11 mouse cellular contexts compared by ENCODE assay signal in the genomic region with DNA sequence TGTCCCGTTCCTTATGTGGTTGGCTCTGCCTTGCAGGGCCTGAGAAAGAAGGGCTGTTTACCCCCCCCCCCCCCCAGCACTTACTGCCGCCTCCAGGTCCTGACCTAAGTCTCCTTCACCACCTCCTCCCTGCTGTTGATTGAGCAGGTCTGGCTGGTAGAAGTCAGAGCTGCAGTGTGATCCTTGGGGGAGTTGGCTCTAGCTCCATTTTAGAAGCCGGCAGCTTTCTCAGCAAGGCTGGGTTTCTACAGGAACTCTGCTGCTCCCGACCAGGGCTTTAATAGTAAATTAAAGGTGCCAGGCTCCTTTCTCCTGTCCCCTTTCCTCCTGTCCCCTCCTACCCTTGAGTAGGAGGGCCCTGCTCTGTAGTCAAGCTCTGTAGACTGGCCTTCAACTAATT. TPM values are rescaled to one million over a fixed set of nuclear protein-coding genes. Genes with fewer than 3 reads are reported as not detected.
DNase-seq lines count a peak whose midpoint lies in the region; ATAC-seq and TF ChIP-seq lines count a peak whose summit lies in the region.
"Had no signal": no experiment of that assay in that cellular context is flagged by ENCODE, and none has a peak within 500 bp of the region (broad histone marks: within the 10 kb centered on the region; RNA-seq: fewer than 3 reads in every experiment).

No protein-coding gene starts in this region.

- DNase-seq in heart, postnatal 4 days, result no peak
- DNase-seq in left cerebral cortex, adult 2 months (ENCODE audit: extremely low spot score in 1 of 2, low spot score in 2 of 2), result no peak
- DNase-seq in left cerebral cortex, postnatal 14 days (ENCODE audit: low spot score in 2 of 2), result no peak
- peak; percentile 40 for DNase-seq in lung, postnatal 36 days
- DNase-seq in spleen, adult 12 weeks (ENCODE audit: low spot score), result no peak
- DNase-seq in layer of hippocampus, adult 9-10 months (ENCODE audit: low spot score), result no peak
- DNase-seq: adrenal gland, postnatal 36 days; right cerebral cortex, adult 18-20 months had no signal

- intact Hi-C loops in left cerebral cortex, adult 2 months (cut with DNase I), result no loop called here
- intact Hi-C loops in left cerebral cortex, postnatal 14 days (cut with DNase I), result no loop called here

- H3K27me3 ChIP-seq in heart, embryonic 14.5 days (ENCODE audit: control insufficient read depth, insufficient read depth, low read length), result no peaks in the 10 kb centered on the region
- H3K27me3 ChIP-seq in embryonic facial prominence, embryonic 15.5 days, result no peaks in the 10 kb centered on the region

- WGBS in heart, embryonic 14.5 days, result 23% methylated on average over 4 of the region's 4 CpGs
- WGBS in embryonic facial prominence, embryonic 15.5 days, result 24% methylated on average over 4 of the region's 4 CpGs

- peak overlapping the region in 1 of 2 experiments; percentile 28; a peak in 1 of 4 replicates for H3K27ac ChIP-seq in heart, embryonic 14.5 days (replicated peaks in 1 of 2; ENCODE audit: control insufficient read depth in 1 of 2, insufficient read depth in 1 of 2, low read depth in 2 of 2, low read length in 2 of 2)
- peak overlapping the region; percentile 50 for H3K27ac ChIP-seq in left cerebral cortex, adult 2 months
- H3K27ac ChIP-seq in embryonic facial prominence, embryonic 15.5 days (replicated peaks), result peak overlapping the region; percentile 36

- no peak overlapping the region for H3K4me3 ChIP-seq in heart, embryonic 14.5 days (ENCODE audit: control insufficient read depth in 1 of 2, insufficient read depth in 1 of 2, low read depth in 1 of 2, low read length in 2 of 2)
- 0 out of 2 replicates have a peak overlapping the region, but pooled peaks have one; percentile 15 for H3K4me3 ChIP-seq in left cerebral cortex, adult 2 months
- H3K4me3 ChIP-seq in embryonic facial prominence, embryonic 15.5 days (replicated peaks), result no peak overlapping the region; the same call in 1 of the 2 replicates
- H3K4me3 ChIP-seq: erythroblast, embryonic 14.5 days had no signal

- ATAC-seq in heart, embryonic 14.5 days (ENCODE audit: insufficient number of reproducible peaks, insufficient read depth, low FRiP score, low read depth), result no peak
- no peak for ATAC-seq in embryonic facial prominence, embryonic 15.5 days (ENCODE audit: insufficient number of reproducible peaks, low FRiP score, low TSS enrichment, low read depth)

- peaks cover 46 to 59% of the 10 kb centered on the region in 2 experiments for H3K4me1 ChIP-seq in heart, embryonic 14.5 days (ENCODE audit: control insufficient read depth in 2 of 2, insufficient read depth in 2 of 2, low read length in 2 of 2)
- H3K4me1 ChIP-seq in embryonic facial prominence, embryonic 15.5 days, result peaks cover 66% of the 10 kb centered on the region

- TF ChIP-seq CTCF in left cerebral cortex, adult 2 months (IDR thresholded peaks at IDR 0.05), result no peak

- no peaks in the 10 kb centered on the region for H3K9me3 ChIP-seq in heart, embryonic 14.5 days (ENCODE audit: control insufficient read depth, low read length)
- no peaks in the 10 kb centered on the region for H3K9me3 ChIP-seq in embryonic facial prominence, embryonic 15.5 days (replicated peaks)

- H3K4me2 ChIP-seq in heart, embryonic 14.5 days (ENCODE audit: low read length), result peak overlapping the region; percentile 35
- H3K4me2 ChIP-seq in embryonic facial prominence, embryonic 15.5 days (replicated peaks), result peak overlapping the region; percentile 27; the same call in 1 of the 2 replicates

- 0 out of 2 replicates have a peak, but pooled peaks cover 8% of the 10 kb centered on the region for H3K36me3 ChIP-seq in heart, embryonic 14.5 days (ENCODE audit: control insufficient read depth, insufficient read depth, low read length)
- no peaks in the 10 kb centered on the region; the same call in 1 of the 2 replicates for H3K36me3 ChIP-seq in embryonic facial prominence, embryonic 15.5 days

- peak overlapping the region; percentile 22 for H3K9ac ChIP-seq in heart, embryonic 14.5 days (ENCODE audit: low read length)
- H3K9ac ChIP-seq in embryonic facial prominence, embryonic 15.5 days, result no peak overlapping the region

RNA-seq across cellular contexts. Expression of a gene that starts 4.6 kb away (rescaled TPM):
- polyA plus RNA-seq in heart, embryonic 14.5 days (2014; fragmentation: Nextera tagmentation; extraction: Ambion mirVana), result 44.8 and 48.7 TPM in 2 replicates
- total RNA-seq in heart, postnatal 4 days (2021), result 100 to 1,000 TPM; 118 TPM
- 100 to 1,000 TPM in 1 of 2 experiments, 10 to 100 TPM in 1; 99.8 to 116 TPM for total RNA-seq in left cerebral cortex, adult 2 months (2021)
- 100 to 1,000 TPM; 337 to 343 TPM for total RNA-seq in left cerebral cortex, postnatal 14 days (2021)
- polyA plus RNA-seq in embryonic facial prominence, embryonic 15.5 days (2015; fragmentation: Nextera tagmentation; extraction: Ambion mirVana), result 114 and 135 TPM in 2 replicates
